Mouse (Mus musculus): ENCODE measurements at regions not wholly inside any gene's neighbourhood (a gene's known extent, or its start where the extent isn't known, plus 50 kb on each side); places are given as distances from the start of the nearest gene placed in this dataset.
A peak's percentile ranks its signal among the peaks of the same experiment; 100 is the strongest.

GRCm38 (mm10) chrX:127871412-127871811 lies 135.1 kb upstream of the Cldn34c4 start:
- no peak overlapping the region for H3K4me2 ChIP-seq (ENCODE audit: low read length)
- no peaks in the 10 kb centered on the region for H3K4me1 ChIP-seq (ENCODE audit: control insufficient read depth, insufficient read depth, low read length)
- no peak overlapping the region for H3K9ac ChIP-seq (ENCODE audit: low read length)
- WGBS = 63% methylated on average over 2 of the region's 2 CpGs
- DNase-seq (ENCODE audit: low spot score) (peak; percentile 1), ATAC-seq (no peak)
- H3K27ac ChIP-seq (ENCODE audit: low read depth, low read length) = no peak overlapping the region
- no peaks in the 10 kb centered on the region for H3K9me3 ChIP-seq (replicated peaks; ENCODE audit: control insufficient read depth, low read length)
- no peaks in the 10 kb centered on the region for H3K36me3 ChIP-seq (ENCODE audit: control insufficient read depth, insufficient read depth, low read length)
- no peaks in the 10 kb centered on the region for H3K27me3 ChIP-seq (replicated peaks; ENCODE audit: control insufficient read depth, insufficient read depth, low read length)
- H3K4me3 ChIP-seq (ENCODE audit: low read depth, low read length) = no peak overlapping the region

DNA sequence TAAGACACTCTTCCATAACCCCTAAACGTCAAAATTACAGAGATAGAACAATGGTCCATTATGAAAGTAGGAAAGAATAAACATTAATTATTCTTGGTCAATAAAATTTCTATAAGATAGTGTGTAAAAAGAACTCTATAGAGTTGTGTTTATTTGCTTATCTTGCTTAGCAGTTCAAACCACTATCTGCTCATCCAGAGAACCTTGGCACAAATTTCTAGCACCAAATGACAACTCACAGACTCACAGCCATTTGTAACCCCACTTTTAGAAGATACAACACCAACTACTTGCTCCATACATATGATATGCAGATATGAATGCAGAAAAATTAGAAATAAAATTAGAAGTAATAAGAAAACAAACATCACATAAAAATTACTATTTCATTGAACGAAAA lies 107.7 kb upstream of the Cldn34c4 start:
- no peak overlapping the region for H3K27ac ChIP-seq (ENCODE audit: low read depth, low read length)
- no peaks in the 10 kb centered on the region for H3K27me3 ChIP-seq (replicated peaks; ENCODE audit: control insufficient read depth, insufficient read depth, low read length)
- H3K4me2 ChIP-seq (ENCODE audit: low read length) = no peak overlapping the region
- ATAC-seq = no peak
- 62% methylated on average over 2 of the region's 2 CpGs for WGBS
- no peaks in the 10 kb centered on the region for H3K9me3 ChIP-seq (replicated peaks; ENCODE audit: control insufficient read depth, low read length)
- no peak for DNase-seq (ENCODE audit: low spot score)
- no peak overlapping the region for H3K9ac ChIP-seq (ENCODE audit: low read length)
- H3K4me1 ChIP-seq (ENCODE audit: control insufficient read depth, insufficient read depth, low read length) = no peaks in the 10 kb centered on the region
- no peaks in the 10 kb centered on the region for H3K36me3 ChIP-seq (ENCODE audit: control insufficient read depth, insufficient read depth, low read length)
- H3K4me3 ChIP-seq (ENCODE audit: low read depth, low read length) = no peak overlapping the region
